Mouse (Mus musculus) 416B (cell line): ENCODE measurements at regions not wholly inside any gene's neighbourhood (a gene's known extent, or its start where the extent isn't known, plus 50 kb on each side); places are given as distances from the start of the nearest gene placed in this dataset.

Source experiments
- DNase-seq: peaks from one replicate; pipeline ENCODE4 v3.0.0; 2011; ENCODE audit warnings: low read depth

DNA sequence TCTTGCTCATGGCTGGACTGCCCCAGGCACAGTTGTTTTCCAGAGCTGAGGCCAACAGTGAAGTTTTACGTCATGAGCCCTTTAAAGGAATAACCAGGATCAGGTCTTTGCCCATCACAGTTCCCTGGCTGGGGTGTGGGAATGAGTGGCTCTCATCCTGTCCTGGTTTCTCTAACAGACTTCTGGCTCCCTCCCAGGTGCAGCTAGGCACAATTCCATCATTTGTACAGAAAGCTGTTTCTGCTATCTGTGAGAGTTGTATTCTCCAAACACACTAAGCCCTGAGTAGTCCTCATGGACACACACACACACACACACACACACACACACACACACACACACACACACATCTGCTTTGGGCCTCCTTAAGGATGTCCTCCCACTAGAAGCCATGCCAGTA, 127.1 kb upstream of the Impad1 start:
- DNase-seq: no peak

DNA sequence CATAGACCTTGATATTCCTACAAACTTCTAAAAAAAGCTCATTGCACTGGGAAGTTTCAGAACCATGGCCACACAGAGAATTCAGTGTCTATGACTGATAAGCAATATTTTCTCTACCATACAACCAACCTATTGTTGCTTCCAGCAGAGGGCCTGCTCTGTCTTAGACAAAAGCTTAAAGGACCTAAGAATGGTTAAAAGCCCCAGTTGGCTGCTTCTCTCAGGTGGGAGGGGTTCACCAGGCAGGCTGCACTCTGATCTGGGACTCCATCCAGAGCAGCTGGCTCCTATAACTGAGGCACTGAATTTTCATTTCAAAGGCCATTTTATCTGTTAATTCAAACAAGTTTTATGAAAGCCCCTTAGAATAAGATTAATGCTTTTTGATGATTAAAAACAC, 82.1 kb upstream of the Impad1 start:
- DNase-seq: no peak

- DNase-seq: no peak
Observed at GRCm38 (mm10) chr4:4858345-4858744, 65.2 kb upstream of the Impad1 start.
